Mouse (Mus musculus) liver, postnatal 0 days (tissue): Measurements from ENCODE around the gene Setd5. TPM values are rescaled to one million over a fixed set of nuclear protein-coding genes. Genes with fewer than 3 reads are reported as not detected.

Experiments used
- ATAC-seq: fragments of 200-750 bp; cut with Nextera tagmentation; 2 replicates; pipeline ENCODE4 v1.8.0; 2017; ENCODE audit warnings: mild to moderate bottlenecking, moderate library complexity
- DNase-seq: peaks from one replicate; pipeline ENCODE4 v3.0.0-alpha.2; 2016
- H3K27ac ChIP-seq: fragments of 300-500 bp; sonication (generic); 2 replicates; pipeline ENCODE4 v1.5.1; 2014; ENCODE audit warnings: antibody characterized with exemption, moderate library complexity, mild to moderate bottlenecking, low read depth
- H3K27me3 ChIP-seq: fragments of 300-500 bp; sonication (generic); 2 replicates; pipeline ENCODE4 v1.6.1; 2014; ENCODE audit warnings: low read length, control low read depth, mixed read lengths; ENCODE audit not compliant: insufficient read depth
- H3K36me3 ChIP-seq: fragments of 300-500 bp; sonication (generic); replicated peaks from 2 replicates; pipeline ENCODE4 v1.6.1; 2014; ENCODE audit warnings: mild to moderate bottlenecking, control low read depth, low read length, moderate library complexity, mixed read lengths; ENCODE audit not compliant: insufficient read depth
- H3K4me1 ChIP-seq: fragments of 300-500 bp; sonication (generic); 2 replicates; pipeline ENCODE4 v1.6.1; 2014; ENCODE audit warnings: antibody characterized with exemption, mild to moderate bottlenecking, control low read depth; ENCODE audit not compliant: insufficient read depth
- H3K4me2 ChIP-seq: fragments of 300-500 bp; sonication (generic); 2 replicates; pipeline ENCODE4 v1.6.1; 2014; ENCODE audit warnings: low read depth, mild to moderate bottlenecking, low read length, moderate library complexity, mixed read lengths
- H3K4me3 ChIP-seq: fragments of 300-500 bp; sonication (generic); 2 replicates; pipeline ENCODE4 v1.5.1; 2014; ENCODE audit warnings: low read depth, low read length
- H3K9ac ChIP-seq: fragments of 300-500 bp; sonication (generic); replicated peaks from 2 replicates; pipeline ENCODE4 v1.6.1; 2014; ENCODE audit warnings: mild to moderate bottlenecking, moderate library complexity
- H3K9me3 ChIP-seq: fragments of 300-500 bp; sonication (generic); 2 replicates; pipeline ENCODE4 v1.6.1; 2016; ENCODE audit warnings: mild to moderate bottlenecking, control low read depth, low read length, mixed read lengths
- CTCF ChIP-seq: sonication (generic); IDR thresholded peaks from 2 replicates; pipeline ENCODE4 v1.5.1; 2016; ENCODE audit warnings: antibody characterized with exemption, low read depth
- EP300 ChIP-seq: IDR thresholded peaks from 2 replicates; pipeline ENCODE4 v1.6.1; 2016; ENCODE audit warnings: antibody characterized with exemption, low read depth, mild to moderate bottlenecking
- WGBS: fragments of 180-500 bp; shearing (Covaris S2); extraction: QIAGEN DNeasy Blood & Tissue Kit; methylation state at CpG from one replicate; pipeline ENCODE4 v1.1.7; 2014; ENCODE audit not compliant: insufficient replicate concordance; 5-methylcytosine and 5-hydroxymethylcytosine counted together
- polyA plus RNA-seq: library from polyadenylated mRNA; unstranded; fragments of >200 nt; fragmentation: Nextera tagmentation; extraction: Ambion mirVana; gene quantifications from 2 replicates; pipeline ENCODE4 v1.2.1, GENCODE M21; 2015

The Setd5 gene
- polyA plus RNA-seq, 1 experiment from 2014 or later: 19.7 TPM

GRCm38 (mm10) chr6:113065186-113065585, 12.0 kb upstream of the Setd5 start:
- peaks cover 76% of the 10 kb centered on the region for H3K36me3 ChIP-seq

GRCm38 (mm10) chr6:113069154-113069553, 8.0 kb upstream of the Setd5 start:
- peaks cover 6% of the 10 kb centered on the region; the same call in 1 of the 2 replicates for H3K4me1 ChIP-seq
- no peaks in the 10 kb centered on the region for H3K9me3 ChIP-seq
- 83% methylated on average over 1 of the region's 1 CpGs for WGBS
- no peaks in the 10 kb centered on the region for H3K27me3 ChIP-seq
- H3K9ac ChIP-seq: no peak overlapping the region
- no peak overlapping the region for H3K27ac ChIP-seq
- peaks cover 51% of the 10 kb centered on the region for H3K36me3 ChIP-seq
- TF ChIP-seq CTCF: no peak
- no peak for TF ChIP-seq EP300
- H3K4me3 ChIP-seq: no peak overlapping the region
- DNase-seq (no peak), ATAC-seq (no peak)
- H3K4me2 ChIP-seq: no peak overlapping the region

More at GRCm38 (mm10) chr6:113065186-113065585, 12.0 kb upstream of the Setd5 start:
- 81% methylated on average over 3 of the region's 3 CpGs for WGBS
- ATAC-seq: no peak
- no peak overlapping the region for H3K4me3 ChIP-seq
- H3K4me2 ChIP-seq: no peak overlapping the region
- no peak overlapping the region for H3K27ac ChIP-seq
- no peak for DNase-seq
- no peaks in the 10 kb centered on the region for H3K4me1 ChIP-seq
- no peak for TF ChIP-seq CTCF
- TF ChIP-seq EP300: no peak
- no peaks in the 10 kb centered on the region for H3K27me3 ChIP-seq
- H3K9me3 ChIP-seq: no peaks in the 10 kb centered on the region
- no peak overlapping the region for H3K9ac ChIP-seq

GRCm38 (mm10) chr6:113075261-113075660, 1.9 kb upstream of the Setd5 start:
- WGBS: 16% methylated on average over 3 of the region's 3 CpGs
- H3K4me1 ChIP-seq: peaks cover 17% of the 10 kb centered on the region
- no peaks in the 10 kb centered on the region for H3K9me3 ChIP-seq
- H3K4me2 ChIP-seq: peak overlapping the region; percentile 76
- H3K27ac ChIP-seq: peak overlapping the region; percentile 100
- DNase-seq (no peak), ATAC-seq (no peak)
- H3K4me3 ChIP-seq: peak overlapping the region; percentile 85
- no peaks in the 10 kb centered on the region for H3K27me3 ChIP-seq
- peak overlapping the region; percentile 99 for H3K9ac ChIP-seq
- H3K36me3 ChIP-seq: peaks cover 4% of the 10 kb centered on the region; the same call in 1 of the 2 replicates
- TF ChIP-seq EP300 (no peak), CTCF (no peak)

- DNase-seq (peak; percentile 96), ATAC-seq (peak; percentile 78)
- Histone ChIP-seq H3K4me2 (peak overlapping the region; percentile 76), H3K4me1 (peaks cover 17% of the 10 kb centered on the region), H3K27me3 (no peaks in the 10 kb centered on the region), H3K9me3 (no peaks in the 10 kb centered on the region), H3K36me3 (peaks cover 3% of the 10 kb centered on the region; the same call in 1 of the 2 replicates), H3K27ac (peak overlapping the region; percentile 100), H3K4me3 (peak overlapping the region; percentile 85), H3K9ac (peak overlapping the region; percentile 99)
- WGBS: 1% methylated on average over 46 of the region's 55 CpGs
- TF ChIP-seq EP300 (peak; percentile 85), CTCF (peak; percentile 83)
Measured at GRCm38 (mm10) chr6:113076012-113076685, 1.0 kb upstream of the Setd5 start.

GRCm38 (mm10) chr6:113077569-113078030, 435 bp downstream of the Setd5 start:
- H3K9ac ChIP-seq: peak overlapping the region; percentile 99
- no peaks in the 10 kb centered on the region for H3K9me3 ChIP-seq
- under 1% methylated on average over 28 of the region's 28 CpGs for WGBS
- peak overlapping the region; percentile 100 for H3K27ac ChIP-seq
- no peaks in the 10 kb centered on the region for H3K27me3 ChIP-seq
- ATAC-seq (no peak), DNase-seq (no peak)
- H3K4me3 ChIP-seq: peak overlapping the region; percentile 85
- H3K4me1 ChIP-seq: peaks cover 23% of the 10 kb centered on the region
- TF ChIP-seq CTCF (no peak), EP300 (no peak)
- peak overlapping the region; percentile 86 for H3K4me2 ChIP-seq
- no peaks in the 10 kb centered on the region for H3K36me3 ChIP-seq

- Histone ChIP-seq H3K4me1 (peaks cover 25% of the 10 kb centered on the region), H3K36me3 (no peaks in the 10 kb centered on the region), H3K27me3 (no peaks in the 10 kb centered on the region), H3K4me3 (peak overlapping the region; percentile 85), H3K9ac (peak overlapping the region; percentile 99), H3K9me3 (no peaks in the 10 kb centered on the region), H3K4me2 (peak overlapping the region; percentile 86), H3K27ac (peak overlapping the region; percentile 100)
- under 1% methylated on average over 18 of the region's 18 CpGs for WGBS
- DNase-seq (peak; percentile 49), ATAC-seq (no peak)
- 0 out of 2 replicates have a peak, but pooled peaks have one; percentile 17 for TF ChIP-seq EP300
- peak; percentile 37 for TF ChIP-seq CTCF
Measured at GRCm38 (mm10) chr6:113078031-113078721, 1.0 kb downstream of the Setd5 start.
